Mouse (Mus musculus) frontal cortex, postnatal 25 days (tissue): ENCODE results near the gene Aacs.
"Not testable (repeated sequence)": the region's sequence is repeated elsewhere in the genome, so short reads cannot be mapped to it uniquely, and the experiment has no call there.

Experiments
- DNase-seq, 2 experiments: peaks; one replicate each; pipeline ENCODE4 v3.0.0; 2022; ENCODE audit warnings: low spot score in 2 of 2

The Aacs gene

GRCm38 (mm10) chr5:125475601-125476285, at the start of gene Aacs:
Gene Aacs (plus strand): TSS chr5:125475814.
- DNase-seq, result peak; percentile 96 to 98

GRCm38 (mm10) chr5:125426343-125426742, 49.3 kb upstream of the Aacs start:
- DNase-seq, result no peak

- not testable (repeated sequence) for DNase-seq
Observed at GRCm38 (mm10) chr5:125432324-125432723, 43.3 kb upstream of the Aacs start.

- DNase-seq, result peak; percentile 75 to 86
Observed at GRCm38 (mm10) chr5:125433793-125434337, 41.7 kb upstream of the Aacs start, which contains the start of gene Dhx37. Gene Dhx37 (minus strand): TSS chr5:125434121.

GRCm38 (mm10) chr5:125434347-125434746, 41.3 kb upstream of the Aacs start:
- not testable (repeated sequence) for DNase-seq

DNA sequence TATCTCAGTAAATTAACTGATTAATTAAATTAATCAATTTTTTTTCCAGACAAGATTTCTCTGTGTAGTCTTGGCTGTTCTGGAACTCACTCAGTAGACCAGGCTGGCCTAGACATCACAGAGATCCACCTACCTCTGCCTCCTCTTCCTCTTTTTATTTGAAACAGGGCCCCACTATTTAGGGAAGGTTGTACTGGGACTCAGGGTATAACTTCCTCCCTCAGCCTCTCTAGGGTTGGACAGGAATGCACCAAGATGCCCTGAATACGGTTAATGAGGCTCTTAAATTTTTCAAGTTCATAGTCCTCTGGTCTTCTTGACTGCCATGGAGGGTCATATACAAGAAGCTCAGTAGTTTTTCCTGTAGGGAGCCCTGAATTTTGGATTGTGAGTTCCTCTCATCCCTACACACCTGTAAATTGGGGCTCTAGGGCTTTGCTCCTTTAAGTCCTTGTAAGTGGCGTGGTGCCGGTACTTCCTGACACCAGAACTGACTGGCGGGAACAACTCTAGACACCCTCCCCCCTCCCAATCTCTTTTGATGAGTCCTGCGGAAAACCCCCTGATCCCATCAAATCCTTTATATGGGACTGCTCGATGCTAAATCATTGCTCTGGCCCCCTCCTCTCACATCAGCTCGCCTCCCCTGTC, 34.9 kb upstream of the Aacs start:
- DNase-seq, result no peak

- DNase-seq, result no peak
Observed at GRCm38 (mm10) chr5:125441234-125442114, 34.1 kb upstream of the Aacs start, which contains the start of gene Bri3bp. Gene Bri3bp (plus strand): TSS chr5:125441568.

- DNase-seq, result no peak
Observed at GRCm38 (mm10) chr5:125442136-125442995, 33.2 kb upstream of the Aacs start.

- DNase-seq, result no peak
Observed at GRCm38 (mm10) chr5:125443335-125443734, 32.3 kb upstream of the Aacs start.

DNA sequence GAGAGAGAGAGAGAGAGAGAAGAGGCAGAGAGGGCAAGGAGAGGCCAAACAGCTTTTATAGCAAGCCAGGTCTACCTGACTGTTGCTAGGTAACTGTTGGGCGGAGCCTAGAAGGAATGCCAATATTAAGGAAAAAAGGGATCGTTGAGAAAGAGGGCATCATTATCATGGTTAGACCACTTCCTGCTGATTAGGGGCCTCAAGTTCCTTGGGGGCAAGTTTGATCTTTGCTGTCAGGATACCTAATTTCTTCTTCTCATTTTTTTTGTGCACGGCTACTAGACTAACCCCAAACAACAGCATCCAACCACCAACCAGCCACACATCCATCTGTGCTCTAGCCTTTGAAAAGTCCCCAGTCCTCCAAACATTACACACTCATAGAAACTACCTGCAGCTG, 31.7 kb upstream of the Aacs start:
- no peak for DNase-seq

DNA sequence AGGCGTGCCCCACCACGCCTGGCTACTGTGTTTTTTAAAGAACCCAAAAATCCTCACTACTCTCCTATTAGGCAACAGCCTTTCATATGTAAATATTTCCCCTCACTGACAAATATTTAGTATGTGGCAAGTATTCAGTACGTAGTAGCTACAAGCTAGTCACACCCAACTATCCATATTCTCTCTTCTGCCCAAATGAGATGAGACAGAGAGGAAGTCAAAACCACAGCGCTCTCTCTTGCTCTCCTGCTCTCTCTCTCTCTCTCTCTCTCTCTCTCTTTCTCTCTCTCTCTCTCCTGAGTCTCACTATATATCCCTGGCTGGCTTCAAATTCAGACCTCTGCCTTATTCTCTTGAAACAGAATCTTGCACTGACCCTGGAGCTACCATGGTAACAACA, 31.1 kb upstream of the Aacs start:
- DNase-seq, result no peak

DNA sequence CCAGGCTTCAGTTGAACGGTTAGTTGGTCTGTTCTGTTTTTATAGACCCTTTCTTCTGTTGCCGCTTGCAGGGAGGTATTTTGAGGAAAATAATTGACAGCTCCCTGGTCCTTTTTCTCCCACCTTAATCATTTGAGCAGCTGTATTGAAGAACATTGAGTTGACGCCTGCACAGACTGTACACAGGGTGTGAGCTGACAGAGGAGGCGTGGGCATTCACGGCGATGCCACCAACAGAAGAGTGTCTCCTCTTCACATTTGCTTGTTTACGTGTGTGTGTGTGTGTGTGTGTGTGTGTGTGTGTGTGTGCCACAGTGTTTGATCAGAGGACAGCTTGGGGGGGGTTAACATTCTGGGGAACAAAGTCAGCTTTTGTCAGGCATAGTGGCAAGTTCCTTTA, 29.3 kb upstream of the Aacs start:
- no peak for DNase-seq

GRCm38 (mm10) chr5:125448026-125448425, 27.6 kb upstream of the Aacs start:
- DNase-seq, result no peak

DNA sequence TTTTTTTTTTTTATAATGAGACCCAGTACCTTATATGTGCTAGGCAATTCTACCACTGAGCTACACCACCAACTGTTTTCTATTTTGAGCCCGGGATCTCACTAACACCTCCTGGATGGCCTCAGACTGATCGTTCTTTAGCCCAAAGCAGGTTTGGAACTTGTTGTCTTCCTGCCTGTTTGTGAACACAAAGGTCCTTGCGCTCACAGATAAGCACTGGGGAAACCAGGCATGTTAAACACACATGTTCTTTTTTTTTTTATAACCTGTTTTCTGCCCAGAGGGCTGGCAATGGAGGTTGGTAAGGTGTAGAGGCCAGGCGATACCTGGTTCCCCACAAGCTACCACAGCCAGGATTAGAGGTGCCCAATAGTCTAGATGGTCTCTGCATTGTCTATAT, 27.0 kb upstream of the Aacs start:
- no peak for DNase-seq

- no peak for DNase-seq
Observed at GRCm38 (mm10) chr5:125449306-125449705, 26.3 kb upstream of the Aacs start.

- DNase-seq, result no peak
Observed at GRCm38 (mm10) chr5:125452573-125452972, 23.0 kb upstream of the Aacs start.

- no peak for DNase-seq
Observed at GRCm38 (mm10) chr5:125456100-125456499, 19.5 kb upstream of the Aacs start.

DNA sequence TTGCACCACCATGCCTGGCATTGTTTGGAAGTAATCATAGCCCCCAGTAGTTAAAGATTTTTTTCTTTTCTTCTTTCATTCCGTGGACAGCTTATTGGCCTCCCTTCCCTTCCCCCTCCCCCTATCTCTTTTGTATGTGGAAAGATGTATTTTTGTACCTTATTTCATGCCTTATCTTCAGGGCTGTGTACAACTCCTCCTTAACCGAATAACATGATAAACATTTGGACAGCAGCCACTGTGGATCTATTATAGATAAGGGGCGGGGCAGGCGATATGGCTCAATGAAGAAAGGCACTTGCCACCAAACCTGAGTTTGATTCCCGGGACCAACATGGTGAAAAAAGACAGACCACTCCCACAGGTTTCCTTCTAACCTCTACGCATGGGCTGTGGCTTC, 18.1 kb upstream of the Aacs start:
- DNase-seq, result no peak

GRCm38 (mm10) chr5:125460574-125460973, 15.0 kb upstream of the Aacs start:
- no peak for DNase-seq

DNA sequence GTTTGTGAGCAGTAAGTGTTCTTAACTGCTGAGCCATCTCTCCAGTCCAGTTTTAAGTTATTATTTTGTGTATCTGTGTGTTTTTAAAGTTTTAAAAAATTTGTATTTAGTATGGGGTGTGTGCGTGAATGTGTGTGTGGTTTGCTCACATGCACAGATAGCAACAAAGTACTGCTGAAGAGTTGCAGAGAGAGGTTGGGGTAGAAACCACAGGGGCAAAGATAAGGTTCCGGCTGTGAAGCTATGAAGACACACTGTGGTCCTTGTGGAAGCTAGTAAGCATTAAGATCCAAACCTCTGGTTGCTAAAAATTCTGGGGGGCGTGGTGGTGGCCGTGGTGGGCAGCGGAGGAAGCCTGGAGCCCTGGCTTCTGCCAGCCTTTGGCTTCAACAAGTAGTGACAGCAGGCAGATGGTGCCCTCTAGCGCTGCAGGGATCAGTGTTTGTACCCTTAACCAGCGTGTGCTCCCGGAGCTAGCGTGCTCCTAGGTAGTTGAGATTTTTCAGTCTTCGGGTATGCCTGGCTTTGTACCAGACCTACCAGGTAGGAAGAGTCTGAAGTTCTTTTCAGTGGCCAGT, 13.7 kb upstream of the Aacs start:
- peak in 1 of 2 experiments; percentile 38 for DNase-seq

DNA sequence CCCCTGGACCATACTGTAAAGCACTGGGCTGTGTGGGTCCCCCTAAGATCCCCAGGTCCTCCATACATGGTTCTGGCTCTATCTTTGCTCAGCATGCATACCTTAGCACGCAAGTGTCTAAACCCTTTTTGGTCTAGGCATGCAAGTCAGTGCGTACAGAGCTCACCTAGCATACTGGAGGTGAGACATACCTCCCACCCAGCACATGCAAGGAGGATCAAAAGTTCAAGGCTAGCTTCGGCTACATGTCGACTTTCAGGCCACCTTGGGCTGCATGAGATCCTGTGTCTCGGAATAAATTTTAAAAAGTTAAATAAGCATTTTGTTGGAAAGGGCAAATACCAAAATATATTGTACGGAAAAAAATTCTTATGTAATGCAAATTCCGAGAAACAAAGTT, 10.4 kb upstream of the Aacs start:
- DNase-seq, result no peak
